Mouse (Mus musculus): ENCODE data around the gene Bin2. TPM values are rescaled to one million over a fixed set of nuclear protein-coding genes. Genes with fewer than 3 reads are reported as not detected.
"Not testable (repeated sequence)": the region's sequence is repeated elsewhere in the genome, so short reads cannot be mapped to it uniquely, and the experiment has no call there.

The Bin2 gene
- total RNA-seq, 1 experiment from 2014 or later: 213 TPM

DNA sequence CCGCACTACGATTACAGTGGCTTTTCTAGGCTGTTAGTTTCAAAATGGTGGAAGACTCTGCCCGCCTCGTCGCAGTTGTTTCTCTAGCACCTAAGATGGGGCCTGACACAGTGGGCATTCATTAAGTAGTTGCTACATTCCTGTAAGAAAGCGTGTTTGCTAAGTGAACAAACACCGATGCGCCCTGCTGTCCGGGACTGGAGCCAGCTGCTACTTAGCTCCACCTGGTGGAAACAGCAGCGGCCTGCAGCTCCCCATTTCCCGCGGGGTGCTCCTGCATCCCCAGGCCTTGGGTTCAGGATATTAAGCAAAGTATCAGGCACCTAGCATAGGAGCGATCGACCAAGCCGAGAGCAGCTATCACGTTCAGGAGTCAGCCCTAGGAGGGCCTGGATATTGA, 55.8 kb downstream of the Bin2 start:
- ATAC-seq (replicated peaks in 1 of 2; ENCODE audit: insufficient read depth in 1 of 2, low FRiP score in 2 of 2, low TSS enrichment in 1 of 2, low read depth in 1 of 2, poor library complexity in 2 of 2, severe bottlenecking in 2 of 2): peak; percentile 31 to 33

DNA sequence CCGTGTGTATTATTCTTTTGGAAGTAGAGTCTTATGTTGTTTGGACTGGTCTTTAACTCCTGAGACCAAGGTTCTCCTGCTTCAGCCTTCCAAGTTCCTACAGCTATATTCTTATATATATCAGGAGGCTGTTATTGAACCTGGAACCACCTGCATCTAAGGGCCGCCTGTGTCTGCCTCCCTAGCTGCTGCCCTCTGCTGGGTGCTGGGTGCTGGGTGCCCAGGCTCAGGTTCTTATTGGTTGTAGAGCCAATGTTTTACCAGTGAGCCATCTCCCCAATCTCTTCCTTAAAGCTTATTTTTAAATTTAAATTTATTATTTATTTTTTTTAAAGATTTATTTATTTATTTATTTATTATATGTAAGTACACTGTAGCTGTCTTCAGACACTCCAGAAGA, 56.9 kb downstream of the Bin2 start:
- ATAC-seq (replicated peaks in 1 of 2; ENCODE audit: insufficient read depth in 1 of 2, low FRiP score in 2 of 2, low TSS enrichment in 1 of 2, low read depth in 1 of 2, poor library complexity in 2 of 2, severe bottlenecking in 2 of 2): no peak

DNA sequence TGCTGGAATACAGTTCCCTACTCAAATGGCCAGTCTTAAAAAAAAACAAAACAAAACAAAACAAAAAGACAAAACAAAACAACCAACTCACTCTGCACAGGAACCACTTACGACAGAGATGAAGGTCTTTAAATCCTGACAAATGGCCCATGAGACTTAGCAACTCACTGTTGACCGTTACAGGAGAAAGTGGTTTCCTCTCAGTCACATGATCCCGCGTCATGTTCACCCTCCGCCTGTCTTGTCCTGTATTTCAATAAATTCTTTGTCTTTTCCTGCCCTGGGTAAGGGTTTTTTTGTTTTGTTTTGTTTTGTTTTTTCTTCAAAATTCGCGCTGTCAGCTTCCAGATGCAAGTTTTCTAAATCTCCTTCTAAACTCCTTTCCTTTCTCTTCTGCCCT, 57.4 kb downstream of the Bin2 start:
- ATAC-seq (replicated peaks in 1 of 2; ENCODE audit: insufficient read depth in 1 of 2, low FRiP score in 2 of 2, low TSS enrichment in 1 of 2, low read depth in 1 of 2, poor library complexity in 2 of 2, severe bottlenecking in 2 of 2): no peak

DNA sequence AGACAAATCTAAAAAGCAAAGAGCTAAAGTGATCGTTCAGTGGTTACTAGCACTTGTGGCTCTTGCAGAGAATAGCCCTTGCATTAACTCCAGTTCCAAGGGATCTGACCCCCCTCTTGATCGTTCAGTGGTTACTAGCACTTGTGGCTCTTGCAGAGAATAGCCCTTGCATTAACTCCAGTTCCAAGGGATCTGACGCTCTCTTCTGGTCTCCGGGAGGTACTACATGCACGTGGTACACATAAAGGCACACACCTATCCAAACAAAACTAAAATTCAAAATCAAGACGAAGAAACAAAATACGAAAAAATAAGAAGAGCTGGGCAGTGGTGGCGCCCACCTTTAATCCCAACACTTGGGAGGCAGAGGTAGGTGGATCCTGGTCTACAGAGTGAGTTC, 62.7 kb downstream of the Bin2 start:
- ATAC-seq (replicated peaks in 1 of 2; ENCODE audit: insufficient read depth in 1 of 2, low FRiP score in 2 of 2, low TSS enrichment in 1 of 2, low read depth in 1 of 2, poor library complexity in 2 of 2, severe bottlenecking in 2 of 2): not testable (repeated sequence)

DNA sequence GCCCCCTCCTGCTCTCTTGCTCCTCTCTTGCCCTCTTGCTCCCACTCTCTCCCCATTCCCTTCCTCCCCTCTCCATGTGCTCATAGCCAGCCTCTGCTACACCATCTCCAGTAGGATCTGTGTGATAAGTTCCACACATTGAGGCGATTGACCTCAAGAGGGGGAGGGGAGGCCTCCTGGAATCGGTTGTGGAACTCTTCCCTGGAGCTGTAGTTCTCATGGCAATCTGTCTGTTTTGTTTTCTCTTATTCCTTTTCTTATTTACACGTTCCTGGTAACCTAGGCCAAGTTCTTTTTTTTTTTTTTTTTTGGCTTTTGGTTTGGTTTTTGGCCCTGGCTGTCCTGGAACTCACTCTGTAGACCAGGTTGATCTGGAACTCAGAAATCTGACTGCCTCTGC, 67.7 kb downstream of the Bin2 start:
- no peak for ATAC-seq (replicated peaks in 1 of 2; ENCODE audit: insufficient read depth in 1 of 2, low FRiP score in 2 of 2, low TSS enrichment in 1 of 2, low read depth in 1 of 2, poor library complexity in 2 of 2, severe bottlenecking in 2 of 2)

DNA sequence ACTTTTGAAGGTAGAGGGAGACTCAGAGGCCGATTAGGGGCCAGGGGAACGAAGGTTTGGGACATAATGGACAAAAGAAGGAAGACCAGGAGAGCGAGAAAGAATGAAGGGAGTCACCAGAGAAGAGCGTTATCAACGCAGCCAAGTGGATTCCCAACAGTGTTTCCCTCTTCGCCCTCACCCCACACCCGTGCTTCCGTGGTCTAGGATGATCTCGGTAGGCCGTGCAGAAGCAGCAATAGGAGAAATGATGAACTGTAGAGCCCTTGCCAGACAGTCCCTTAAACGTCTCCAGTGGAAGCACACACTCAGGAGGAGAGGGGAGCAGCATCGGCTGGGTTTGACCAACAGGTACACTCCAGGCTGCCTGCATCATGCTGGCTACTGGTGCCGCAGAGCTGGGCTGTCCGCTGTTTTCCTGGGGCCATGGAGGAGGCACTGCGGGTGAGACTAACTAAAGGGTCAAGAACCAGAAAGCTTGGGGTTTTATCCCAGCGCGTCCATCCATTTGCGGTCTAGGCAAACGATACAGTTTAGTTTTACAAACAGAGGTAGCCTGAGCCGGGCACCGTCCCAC, 68.6 kb downstream of the Bin2 start:
- no peak for ATAC-seq (replicated peaks in 1 of 2; ENCODE audit: insufficient read depth in 1 of 2, low FRiP score in 2 of 2, low TSS enrichment in 1 of 2, low read depth in 1 of 2, poor library complexity in 2 of 2, severe bottlenecking in 2 of 2)

DNA sequence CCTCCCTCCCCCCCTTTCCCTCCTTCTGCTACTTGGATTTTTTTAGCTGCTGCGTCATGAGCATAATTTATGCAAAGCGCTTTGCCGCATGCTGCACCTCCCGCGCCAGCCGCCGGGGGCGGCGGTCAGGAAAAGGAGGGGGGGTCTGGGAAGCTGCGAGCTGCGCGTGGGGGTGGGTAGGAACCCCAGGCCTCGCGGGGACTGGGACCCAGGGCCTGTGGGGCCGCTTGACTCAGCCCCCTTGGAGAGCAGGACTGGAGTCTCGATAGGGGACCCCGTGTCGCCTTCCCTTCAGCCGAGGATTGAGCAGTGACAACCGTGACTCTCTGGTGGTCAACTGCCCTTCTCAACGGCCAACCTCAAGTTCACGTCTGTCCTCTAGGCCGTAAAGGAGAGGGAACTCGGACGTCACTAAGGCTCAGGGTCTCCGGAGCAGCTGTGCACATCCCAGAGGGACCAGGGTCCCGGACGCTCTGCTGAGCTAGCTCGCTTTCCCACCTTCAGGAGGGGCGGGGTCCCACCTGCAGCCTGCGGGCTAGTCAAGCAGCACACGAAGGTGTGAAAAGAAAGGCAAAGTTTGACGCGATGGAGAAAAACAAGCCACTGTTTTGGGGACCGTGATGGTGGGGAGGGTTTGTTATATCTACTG, 69.2 kb downstream of the Bin2 start:
- ATAC-seq (replicated peaks in 1 of 2; ENCODE audit: insufficient read depth in 1 of 2, low FRiP score in 2 of 2, low TSS enrichment in 1 of 2, low read depth in 1 of 2, poor library complexity in 2 of 2, severe bottlenecking in 2 of 2): peak; percentile 60 to 72

DNA sequence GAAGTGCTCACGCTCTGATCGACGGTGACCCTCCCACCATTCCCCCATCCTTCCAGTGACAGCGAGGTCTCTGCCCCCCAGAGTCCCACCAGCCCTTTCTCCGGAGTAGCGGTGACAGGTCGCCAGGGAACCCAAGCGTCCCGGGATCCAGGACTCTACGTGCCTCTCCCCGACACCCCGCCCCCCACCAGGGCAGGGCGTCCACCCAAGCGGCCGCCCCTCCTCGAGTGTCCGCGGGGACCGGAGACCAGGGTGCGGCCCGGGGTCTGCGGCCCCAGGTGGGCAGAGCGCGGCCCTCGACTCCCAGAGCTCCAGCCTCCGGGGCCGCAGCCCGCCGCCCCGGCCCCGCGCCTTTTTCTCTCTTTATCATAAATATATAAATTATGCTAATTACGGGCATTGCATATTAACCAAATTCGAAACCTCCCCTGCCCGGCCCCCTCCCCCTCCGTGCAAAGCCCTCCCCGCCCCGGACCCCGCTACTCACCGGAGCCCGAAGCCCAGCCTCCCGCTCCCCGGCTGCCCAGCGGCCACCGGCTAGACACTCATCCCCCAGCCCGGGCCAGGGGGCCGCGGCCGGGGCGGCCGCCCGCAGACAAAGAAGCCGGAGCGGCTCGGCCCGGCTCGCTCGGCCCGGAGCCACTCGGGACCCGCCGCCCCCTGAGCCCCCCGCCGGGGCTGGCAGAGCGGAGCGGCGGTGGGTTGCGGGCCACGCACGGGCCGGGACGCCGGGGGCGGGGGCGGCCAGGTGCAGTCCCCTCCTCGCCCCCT, 69.9 kb downstream of the Bin2 start, which contains the start of gene Pou6f1:
TSS of gene Pou6f1 (minus strand) at position 709 of the 771 bp plus-strand sequence.
- no peak for ATAC-seq (replicated peaks in 1 of 2; ENCODE audit: insufficient read depth in 1 of 2, low FRiP score in 2 of 2, low TSS enrichment in 1 of 2, low read depth in 1 of 2, poor library complexity in 2 of 2, severe bottlenecking in 2 of 2)

DNA sequence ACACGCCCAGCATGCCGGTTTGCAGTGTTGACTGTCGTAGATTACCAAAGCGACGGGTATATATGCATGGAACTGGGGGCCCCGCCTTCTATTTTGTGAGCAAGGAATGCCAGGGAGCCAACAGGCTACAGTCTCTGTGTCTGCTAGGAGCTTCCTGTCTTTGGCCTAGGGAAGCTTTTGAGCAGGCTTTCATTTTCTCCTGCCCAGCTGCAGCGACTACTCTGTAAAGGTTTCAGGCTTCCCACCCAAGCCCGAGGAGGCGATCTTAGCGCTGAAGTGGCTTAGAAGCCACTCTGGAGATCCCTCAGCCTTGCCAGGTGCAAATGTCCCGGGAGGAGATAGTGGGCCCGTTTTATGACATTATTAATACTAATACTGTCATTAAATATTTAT, 70.5 kb downstream of the Bin2 start:
- no peak for ATAC-seq (replicated peaks in 1 of 2; ENCODE audit: insufficient read depth in 1 of 2, low FRiP score in 2 of 2, low TSS enrichment in 1 of 2, low read depth in 1 of 2, poor library complexity in 2 of 2, severe bottlenecking in 2 of 2)

DNA sequence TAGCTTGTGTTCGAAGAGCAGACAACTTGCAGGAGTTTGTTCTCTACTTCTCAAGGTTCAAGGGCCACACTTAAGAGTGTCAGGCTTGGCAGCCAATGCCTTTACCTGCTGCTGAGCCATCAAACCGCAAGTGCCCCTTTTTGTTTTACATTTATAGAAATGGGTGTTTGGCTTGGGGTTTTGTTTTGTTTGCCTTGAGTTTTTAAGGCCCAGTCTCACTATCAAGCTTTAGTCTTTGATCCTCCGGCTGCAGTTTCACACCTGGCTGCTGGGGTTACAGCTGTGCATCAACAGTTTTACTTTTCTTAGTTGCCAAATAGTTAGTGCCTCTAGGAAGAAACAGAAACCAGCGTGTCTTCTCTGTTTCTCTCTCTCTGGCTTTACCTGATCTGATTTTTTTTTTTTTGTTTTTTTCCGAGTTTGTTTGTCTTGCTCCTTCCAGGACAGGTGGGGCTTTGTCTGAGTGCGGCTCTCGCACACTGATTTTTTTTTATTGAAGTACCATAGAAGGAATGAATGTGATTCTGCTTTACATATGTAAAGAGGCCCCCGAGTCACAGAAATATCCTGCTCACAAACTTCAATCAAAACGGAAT, 71.0 kb downstream of the Bin2 start:
- ATAC-seq (replicated peaks in 1 of 2; ENCODE audit: insufficient read depth in 1 of 2, low FRiP score in 2 of 2, low TSS enrichment in 1 of 2, low read depth in 1 of 2, poor library complexity in 2 of 2, severe bottlenecking in 2 of 2): no peak

DNA sequence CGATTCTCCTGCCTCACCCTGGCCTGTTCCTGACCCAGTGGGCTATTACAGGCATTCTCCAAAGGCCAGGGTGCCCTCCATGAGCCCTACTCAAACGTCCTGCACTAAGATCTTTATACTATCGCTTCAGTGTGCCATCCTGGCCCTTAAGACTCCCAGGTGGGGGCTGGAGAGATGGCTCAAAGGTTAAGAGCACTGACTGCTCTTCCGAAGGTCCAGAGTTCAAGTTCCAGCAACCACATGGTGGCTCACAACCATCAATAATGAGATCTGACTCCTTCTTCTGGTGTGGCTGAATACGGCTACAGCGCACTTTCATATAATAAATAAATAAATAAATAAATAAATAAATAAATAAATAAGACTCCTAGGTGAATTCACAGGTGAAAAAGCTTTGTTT, 76.5 kb downstream of the Bin2 start:
- no peak for ATAC-seq (replicated peaks in 1 of 2; ENCODE audit: insufficient read depth in 1 of 2, low FRiP score in 2 of 2, low TSS enrichment in 1 of 2, low read depth in 1 of 2, poor library complexity in 2 of 2, severe bottlenecking in 2 of 2)

Other genes with a start within 250 kb of the Bin2 start
- not detected in 2 replicates for gene Gm5475, start 247.4 kb downstream of the Bin2 start, total RNA-seq (2017)
- 11.6 and 16.0 TPM in 2 replicates for gene Slc11a2, start 244.5 kb downstream of the Bin2 start, total RNA-seq (2017)
- gene Letmd1, start 200.5 kb downstream of the Bin2 start, total RNA-seq (2017): 23.2 and 26.4 TPM in 2 replicates
- 3.8 and 5.0 TPM in 2 replicates for gene Csrnp2, start 174.1 kb downstream of the Bin2 start, total RNA-seq (2017)
- gene Tfcp2, start 117.5 kb downstream of the Bin2 start, total RNA-seq (2017): 10.9 and 12.4 TPM in 2 replicates
- gene Pou6f1, start 69.6 kb downstream of the Bin2 start, total RNA-seq (2017): 1.6 and 3.4 TPM in 2 replicates
- gene Dazap2, start 54.2 kb downstream of the Bin2 start, total RNA-seq (2017): 164 and 199 TPM in 2 replicates
- gene Smagp, start 32.6 kb downstream of the Bin2 start, total RNA-seq (2017): 1.6 and 4.0 TPM in 2 replicates
- 4.8 and 14.2 TPM in 2 replicates for gene Cela1, start 18.4 kb upstream of the Bin2 start, total RNA-seq (2017)
- gene Galnt6, start 59.8 kb upstream of the Bin2 start, total RNA-seq (2017): 40.8 and 56.5 TPM in 2 replicates
- gene Slc4a8, start 92.2 kb upstream of the Bin2 start, total RNA-seq (2017): 1.4 and 3.6 TPM in 2 replicates
- not detected in 2 replicates for gene Scn8a, start 200.3 kb upstream of the Bin2 start, total RNA-seq (2017)

All from hematopoietic stem cell, adult 5-6 weeks (primary cell).